Mouse (Mus musculus): ENCODE results near the gene Arhgef28. TPM values are rescaled to one million over a fixed set of nuclear protein-coding genes. Genes with fewer than 3 reads are reported as not detected.

Gene Arhgef28
- polyA plus RNA-seq, 1 experiment from 2014 or later: 9.3 TPM

DNA sequence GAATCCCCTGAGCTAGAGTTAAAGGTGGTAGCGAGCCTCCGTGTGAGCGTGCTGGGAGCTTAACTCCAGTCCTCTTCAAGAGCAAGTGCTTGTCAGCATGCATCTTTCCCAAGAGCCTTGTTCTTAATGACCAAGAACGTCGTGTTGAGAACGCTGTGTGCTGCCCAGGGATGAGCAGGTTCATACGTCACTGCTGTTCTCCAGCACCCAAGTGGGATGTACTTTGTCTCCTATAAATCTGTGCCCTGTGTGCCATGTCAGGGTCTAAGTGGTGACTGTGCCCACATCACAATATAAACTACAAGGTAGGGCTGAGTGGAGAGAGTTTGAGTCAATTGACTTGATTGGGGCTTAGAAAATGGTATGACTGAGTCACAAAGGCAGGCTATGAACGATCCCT lies 207.1 kb downstream of the Arhgef28 start:
- H3K4me1 ChIP-seq: peaks cover 12% of the 10 kb centered on the region
- H3K27me3 ChIP-seq (replicated peaks): no peaks in the 10 kb centered on the region
- ATAC-seq (ENCODE audit: extremely low read depth, insufficient number of reproducible peaks, low FRiP score, low TSS enrichment): no peak
- no peak overlapping the region for H3K4me2 ChIP-seq
- H3K9ac ChIP-seq: no peak overlapping the region
- no peaks in the 10 kb centered on the region for H3K9me3 ChIP-seq
- no peaks in the 10 kb centered on the region for H3K36me3 ChIP-seq
- H3K27ac ChIP-seq (replicated peaks): no peak overlapping the region
- WGBS: 76% methylated on average over 8 of the region's 8 CpGs
- H3K4me3 ChIP-seq: no peak overlapping the region

GRCm38 (mm10) chr13:97998570-97998969 lies 207.7 kb downstream of the Arhgef28 start:
- H3K4me3 ChIP-seq: no peak overlapping the region
- H3K27ac ChIP-seq (replicated peaks): no peak overlapping the region
- no peaks in the 10 kb centered on the region for H3K36me3 ChIP-seq
- H3K9me3 ChIP-seq: no peaks in the 10 kb centered on the region
- H3K27me3 ChIP-seq (replicated peaks): no peaks in the 10 kb centered on the region
- H3K4me1 ChIP-seq: peaks cover 12% of the 10 kb centered on the region
- no peak overlapping the region for H3K4me2 ChIP-seq
- ATAC-seq (ENCODE audit: extremely low read depth, insufficient number of reproducible peaks, low FRiP score, low TSS enrichment): no peak
- H3K9ac ChIP-seq: no peak overlapping the region
- 70% methylated on average over 8 of the region's 8 CpGs for WGBS

DNA sequence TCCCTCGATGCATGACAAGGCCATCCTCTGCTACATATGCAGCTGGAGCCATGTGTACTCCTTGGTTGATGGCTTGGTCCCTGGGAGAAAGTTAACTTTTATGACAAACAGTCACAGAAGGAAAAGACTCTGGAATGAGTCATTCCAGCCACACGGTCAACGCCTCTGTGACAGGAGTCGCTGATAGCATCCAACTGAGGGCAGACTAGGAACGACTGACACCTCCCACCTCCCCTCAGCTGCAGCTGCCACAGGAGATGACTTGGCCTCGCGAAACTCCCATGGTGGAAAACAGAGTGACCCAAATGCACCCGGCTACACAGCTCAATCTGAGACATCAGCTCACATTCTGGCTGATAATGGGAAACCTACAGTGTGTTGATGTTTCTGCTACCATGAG lies 215.3 kb downstream of the Arhgef28 start:
- H3K4me3 ChIP-seq: no peak overlapping the region
- no peak overlapping the region for H3K27ac ChIP-seq (replicated peaks)
- no peak overlapping the region for H3K9ac ChIP-seq
- ATAC-seq (ENCODE audit: extremely low read depth, insufficient number of reproducible peaks, low FRiP score, low TSS enrichment): no peak
- H3K9me3 ChIP-seq: no peaks in the 10 kb centered on the region
- no peaks in the 10 kb centered on the region for H3K27me3 ChIP-seq (replicated peaks)
- H3K4me2 ChIP-seq: no peak overlapping the region
- H3K36me3 ChIP-seq: no peaks in the 10 kb centered on the region
- peaks cover 7% of the 10 kb centered on the region for H3K4me1 ChIP-seq
- WGBS: 18% methylated on average over 8 of the region's 8 CpGs

DNA sequence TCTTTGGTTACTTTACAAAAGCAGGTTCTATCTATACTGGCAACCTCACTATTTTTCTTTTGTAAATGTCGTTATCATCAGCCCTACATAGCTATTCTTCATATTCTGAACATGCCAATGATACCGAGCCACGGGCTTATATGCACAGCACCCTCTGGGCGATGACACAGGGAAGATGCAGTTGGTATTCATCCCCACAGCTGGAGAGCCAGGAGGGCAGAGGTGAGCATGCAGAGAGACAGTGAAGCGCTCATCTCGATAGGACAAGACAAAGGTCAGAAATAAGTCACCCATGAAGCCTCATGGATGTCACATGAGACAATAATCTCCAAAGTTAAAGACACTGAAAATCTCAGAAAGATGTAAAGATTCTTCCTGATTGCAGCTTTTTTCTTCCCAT lies 217.4 kb downstream of the Arhgef28 start:
- no peak overlapping the region for H3K27ac ChIP-seq (replicated peaks)
- H3K9ac ChIP-seq: no peak overlapping the region
- H3K36me3 ChIP-seq: no peaks in the 10 kb centered on the region
- no peak for ATAC-seq (ENCODE audit: extremely low read depth, insufficient number of reproducible peaks, low FRiP score, low TSS enrichment)
- H3K9me3 ChIP-seq: no peaks in the 10 kb centered on the region
- WGBS: 80% methylated on average over 6 of the region's 6 CpGs
- no peak overlapping the region for H3K4me3 ChIP-seq
- peaks cover 7% of the 10 kb centered on the region for H3K4me1 ChIP-seq
- H3K27me3 ChIP-seq (replicated peaks): no peaks in the 10 kb centered on the region
- H3K4me2 ChIP-seq: no peak overlapping the region

DNA sequence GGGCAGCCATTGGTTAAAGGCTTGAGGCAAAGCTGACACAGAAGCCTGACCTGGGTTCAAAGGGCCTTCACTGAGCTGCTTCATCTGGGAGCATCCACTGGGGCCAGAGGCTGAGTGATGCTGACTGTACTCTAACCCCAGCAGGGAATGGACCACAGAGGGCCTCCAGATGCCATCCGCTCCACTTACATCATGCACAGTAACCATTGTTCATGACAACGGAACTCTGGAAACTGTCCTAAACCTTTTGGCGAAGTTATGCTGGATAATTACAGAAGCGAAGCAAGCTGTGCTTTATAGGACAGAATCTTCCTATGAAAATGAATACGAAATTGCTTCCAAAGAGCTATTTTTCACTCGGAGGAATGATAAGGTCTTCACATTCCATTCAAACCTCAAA lies 219.5 kb downstream of the Arhgef28 start:
- 75% methylated on average over 6 of the region's 6 CpGs for WGBS
- no peaks in the 10 kb centered on the region for H3K27me3 ChIP-seq (replicated peaks)

GRCm38 (mm10) chr13:97977104-97977503 lies 229.1 kb downstream of the Arhgef28 start:
- ATAC-seq (ENCODE audit: extremely low read depth, insufficient number of reproducible peaks, low FRiP score, low TSS enrichment): no peak
- 76% methylated on average over 9 of the region's 9 CpGs for WGBS
- H3K4me3 ChIP-seq: no peak overlapping the region
- no peaks in the 10 kb centered on the region for H3K9me3 ChIP-seq
- H3K36me3 ChIP-seq: peaks cover 4% of the 10 kb centered on the region; the same call in 1 of the 2 replicates
- H3K4me2 ChIP-seq: no peak overlapping the region
- peaks cover 5% of the 10 kb centered on the region for H3K4me1 ChIP-seq
- H3K27ac ChIP-seq (replicated peaks): no peak overlapping the region
- peaks cover 17% of the 10 kb centered on the region for H3K27me3 ChIP-seq (replicated peaks)
- no peak overlapping the region for H3K9ac ChIP-seq

More for the DNA sequence above, 219.5 kb downstream of the Arhgef28 start:
- H3K4me2 ChIP-seq: no peak overlapping the region
- ATAC-seq (ENCODE audit: extremely low read depth, insufficient number of reproducible peaks, low FRiP score, low TSS enrichment): no peak
- no peak overlapping the region for H3K9ac ChIP-seq
- no peaks in the 10 kb centered on the region for H3K36me3 ChIP-seq
- no peak overlapping the region for H3K27ac ChIP-seq (replicated peaks)
- no peaks in the 10 kb centered on the region for H3K9me3 ChIP-seq
- H3K4me3 ChIP-seq: no peak overlapping the region
- H3K4me1 ChIP-seq: peaks cover 10% of the 10 kb centered on the region

- no peak for ATAC-seq (ENCODE audit: extremely low read depth, insufficient number of reproducible peaks, low FRiP score, low TSS enrichment)
- H3K27ac ChIP-seq (replicated peaks): no peak overlapping the region
- WGBS: 81% methylated on average over 2 of the region's 2 CpGs
- H3K27me3 ChIP-seq (replicated peaks): peaks cover 17% of the 10 kb centered on the region
- no peak overlapping the region for H3K4me2 ChIP-seq
- peaks cover 4% of the 10 kb centered on the region; the same call in 1 of the 2 replicates for H3K36me3 ChIP-seq
- no peak overlapping the region for H3K4me3 ChIP-seq
- H3K9ac ChIP-seq: no peak overlapping the region
- H3K4me1 ChIP-seq: peaks cover 2% of the 10 kb centered on the region
- H3K9me3 ChIP-seq: no peaks in the 10 kb centered on the region
Observed at GRCm38 (mm10) chr13:97976642-97977041, 229.6 kb downstream of the Arhgef28 start.

DNA sequence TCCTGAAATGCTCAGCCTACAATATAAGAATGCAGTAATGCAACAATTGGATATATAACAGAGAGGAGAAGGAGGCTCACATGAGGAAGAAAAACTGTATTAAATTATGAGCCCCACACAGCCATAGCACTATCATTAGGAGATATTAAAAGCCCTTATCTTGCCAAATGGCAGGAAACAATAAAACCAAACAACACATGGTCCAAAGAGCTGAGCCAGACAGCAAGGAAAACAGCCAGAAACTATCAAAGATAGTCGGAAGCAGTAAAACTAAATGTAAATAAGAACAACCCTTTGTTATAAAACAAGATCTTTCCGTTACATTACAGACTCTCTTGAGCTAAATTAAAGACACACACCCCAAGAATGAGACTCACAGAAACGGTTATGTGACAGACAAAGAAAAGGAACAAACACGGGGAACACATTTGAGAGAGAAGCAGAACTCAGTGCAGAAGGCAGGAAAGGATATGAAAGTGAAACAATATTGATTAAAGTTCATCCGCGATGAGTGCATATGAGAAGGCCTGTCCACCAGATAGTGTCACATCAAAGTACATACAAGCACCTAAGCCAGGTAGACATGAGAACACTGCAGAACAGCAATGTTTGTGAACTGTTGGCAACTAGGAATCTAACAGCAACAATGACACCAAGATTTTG lies 231.6 kb downstream of the Arhgef28 start:
- no peak overlapping the region for H3K27ac ChIP-seq (replicated peaks)
- 67% methylated on average over 6 of the region's 6 CpGs for WGBS
- H3K9me3 ChIP-seq: no peaks in the 10 kb centered on the region
- H3K4me2 ChIP-seq: no peak overlapping the region
- no peak for ATAC-seq (ENCODE audit: extremely low read depth, insufficient number of reproducible peaks, low FRiP score, low TSS enrichment)
- no peak overlapping the region for H3K4me3 ChIP-seq
- H3K36me3 ChIP-seq: peaks cover 4% of the 10 kb centered on the region; the same call in 1 of the 2 replicates
- H3K4me1 ChIP-seq: no peaks in the 10 kb centered on the region
- H3K9ac ChIP-seq: no peak overlapping the region
- H3K27me3 ChIP-seq (replicated peaks): peaks cover 31% of the 10 kb centered on the region

- Histone ChIP-seq H3K4me2 (no peak overlapping the region), H3K4me1 (no peaks in the 10 kb centered on the region), H3K4me3 (no peak overlapping the region), H3K27ac (replicated peaks) (no peak overlapping the region), H3K27me3 (replicated peaks) (peaks cover 35% of the 10 kb centered on the region), H3K9ac (no peak overlapping the region), H3K9me3 (no peaks in the 10 kb centered on the region), H3K36me3 (peaks cover 4% of the 10 kb centered on the region; the same call in 1 of the 2 replicates)
- 69% methylated on average over 4 of the region's 4 CpGs for WGBS
- ATAC-seq (ENCODE audit: extremely low read depth, insufficient number of reproducible peaks, low FRiP score, low TSS enrichment): no peak
Observed at GRCm38 (mm10) chr13:97973915-97974314, 232.3 kb downstream of the Arhgef28 start.

GRCm38 (mm10) chr13:97966077-97966476 lies 240.2 kb downstream of the Arhgef28 start:
- H3K27ac ChIP-seq (replicated peaks): no peak overlapping the region
- no peak overlapping the region for H3K4me2 ChIP-seq
- no peak overlapping the region for H3K4me3 ChIP-seq
- ATAC-seq (ENCODE audit: extremely low read depth, insufficient number of reproducible peaks, low FRiP score, low TSS enrichment): no peak
- no peak overlapping the region for H3K9ac ChIP-seq
- no peaks in the 10 kb centered on the region for H3K36me3 ChIP-seq
- WGBS: 49% methylated on average over 5 of the region's 5 CpGs
- 0 out of 2 replicates have a peak, but pooled peaks cover 5% of the 10 kb centered on the region for H3K4me1 ChIP-seq
- H3K9me3 ChIP-seq: no peaks in the 10 kb centered on the region
- peaks cover 45% of the 10 kb centered on the region for H3K27me3 ChIP-seq (replicated peaks)

- Histone ChIP-seq H3K9me3 (no peaks in the 10 kb centered on the region), H3K9ac (no peak overlapping the region), H3K27me3 (replicated peaks) (peaks cover 41% of the 10 kb centered on the region), H3K4me1 (0 out of 2 replicates have a peak, but pooled peaks cover 5% of the 10 kb centered on the region), H3K36me3 (no peaks in the 10 kb centered on the region), H3K27ac (replicated peaks) (no peak overlapping the region), H3K4me3 (no peak overlapping the region), H3K4me2 (no peak overlapping the region)
- WGBS: 47% methylated on average over 9 of the region's 9 CpGs
- no peak for ATAC-seq (ENCODE audit: extremely low read depth, insufficient number of reproducible peaks, low FRiP score, low TSS enrichment)
Observed at GRCm38 (mm10) chr13:97964892-97965424, 241.3 kb downstream of the Arhgef28 start.

DNA sequence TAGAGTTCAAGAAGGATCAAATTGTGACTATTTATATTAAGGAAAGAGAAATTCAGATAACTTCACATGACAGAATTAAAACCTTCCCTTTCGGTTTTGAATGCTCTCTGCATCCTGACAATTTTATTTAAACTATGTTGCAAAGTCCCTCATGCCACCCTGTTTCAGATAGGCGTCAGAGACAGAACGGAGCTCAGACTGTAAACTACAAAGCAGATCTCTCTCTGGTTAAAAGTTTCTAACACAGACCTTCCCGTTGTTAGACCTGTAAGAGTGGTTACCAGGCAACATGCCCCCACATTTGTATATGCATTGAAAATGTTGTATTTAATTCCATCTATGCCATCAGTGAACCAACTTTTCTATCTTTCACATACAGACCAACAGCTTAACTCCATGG lies 246.1 kb downstream of the Arhgef28 start:
- Histone ChIP-seq H3K9ac (no peak overlapping the region), H3K27ac (replicated peaks) (no peak overlapping the region), H3K4me1 (peaks cover 8% of the 10 kb centered on the region), H3K36me3 (no peaks in the 10 kb centered on the region), H3K4me2 (no peak overlapping the region), H3K9me3 (no peaks in the 10 kb centered on the region), H3K4me3 (no peak overlapping the region), H3K27me3 (replicated peaks) (peaks cover 23% of the 10 kb centered on the region)
- no peak for ATAC-seq (ENCODE audit: extremely low read depth, insufficient number of reproducible peaks, low FRiP score, low TSS enrichment)
- 70% methylated on average over 4 of the region's 4 CpGs for WGBS
